Mouse (Mus musculus): Measurements from ENCODE around the gene Nop2. TPM values are rescaled to one million over a fixed set of nuclear protein-coding genes. Genes with fewer than 3 reads are reported as not detected.

Nop2 gene
- polyA plus RNA-seq, 1 experiment from 2014 or later, result 25.0 TPM

DNA sequence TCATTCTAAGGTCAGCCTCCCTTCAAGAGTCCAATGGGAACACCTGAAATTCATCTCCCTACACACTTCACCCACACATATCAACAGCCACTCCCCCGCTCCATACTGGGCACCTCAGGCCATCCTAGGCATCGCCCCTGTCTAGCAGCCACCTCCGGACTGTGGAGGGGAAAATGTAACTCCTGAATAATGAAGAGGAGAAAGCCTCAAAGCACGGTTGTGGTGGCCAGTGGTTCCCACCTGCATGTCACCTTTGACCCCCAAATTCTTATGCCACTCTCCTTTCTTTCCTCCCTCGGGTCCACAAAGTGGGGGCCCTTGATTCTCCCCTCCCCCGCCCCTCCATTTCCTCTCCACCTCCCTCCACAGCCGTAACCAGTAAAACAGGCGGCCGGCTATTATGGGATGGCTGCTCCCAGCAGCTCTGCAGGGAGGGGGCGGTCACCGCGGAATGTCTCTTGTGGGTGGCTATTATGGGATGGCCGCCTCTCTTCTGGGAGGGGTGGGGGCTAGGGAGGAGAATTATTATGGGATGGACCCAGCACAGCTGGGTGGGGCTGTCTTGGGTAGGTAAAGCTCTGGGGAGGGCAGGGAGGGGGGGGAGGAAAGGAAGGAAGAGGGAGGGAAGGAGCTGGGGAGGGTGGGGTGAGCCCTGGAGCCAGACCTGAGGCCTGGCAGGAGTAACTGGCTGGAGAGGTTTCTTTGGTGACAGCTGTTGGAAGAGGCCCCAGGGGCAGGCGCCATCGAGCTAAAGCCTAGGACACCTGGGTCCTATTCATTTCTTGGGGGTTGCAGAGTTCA lies 42.0 kb upstream of the Nop2 start:
- DNase-seq (ENCODE audit: low spot score) (peak; percentile 88), ATAC-seq (ENCODE audit: low FRiP score, low TSS enrichment) (peak; percentile 76)
- Histone ChIP-seq H3K27me3 (ENCODE audit: control insufficient read depth, insufficient read depth, low read length) (no peaks in the 10 kb centered on the region), H3K27ac (replicated peaks) (peak overlapping the region; percentile 92), H3K9me3 (ENCODE audit: control insufficient read depth, low read length) (no peaks in the 10 kb centered on the region), H3K4me1 (replicated peaks; ENCODE audit: control insufficient read depth, insufficient read depth) (peaks cover 2% of the 10 kb centered on the region; the same call in 1 of the 2 replicates), H3K4me2 (replicated peaks; ENCODE audit: low read depth) (peak overlapping the region; percentile 53), H3K36me3 (ENCODE audit: control insufficient read depth, insufficient read depth, low read length) (no peaks in the 10 kb centered on the region), H3K9ac (ENCODE audit: low read length) (peak overlapping the region; percentile 45; the same call in 1 of the 2 replicates), H3K4me3 (ENCODE audit: low read depth, low read length) (peak overlapping the region; percentile 10; the same call in 1 of the 2 replicates)
- TF ChIP-seq CTCF (IDR thresholded peaks at IDR 0.05; ENCODE audit: low read depth), result peak; percentile 25; the same call in 1 of the 2 replicates
- peak; percentile 19 for TF ChIP-seq EP300 (optimal IDR thresholded peaks at IDR 0.05)
- 1% methylated on average over 14 of the region's 15 CpGs for WGBS

DNA sequence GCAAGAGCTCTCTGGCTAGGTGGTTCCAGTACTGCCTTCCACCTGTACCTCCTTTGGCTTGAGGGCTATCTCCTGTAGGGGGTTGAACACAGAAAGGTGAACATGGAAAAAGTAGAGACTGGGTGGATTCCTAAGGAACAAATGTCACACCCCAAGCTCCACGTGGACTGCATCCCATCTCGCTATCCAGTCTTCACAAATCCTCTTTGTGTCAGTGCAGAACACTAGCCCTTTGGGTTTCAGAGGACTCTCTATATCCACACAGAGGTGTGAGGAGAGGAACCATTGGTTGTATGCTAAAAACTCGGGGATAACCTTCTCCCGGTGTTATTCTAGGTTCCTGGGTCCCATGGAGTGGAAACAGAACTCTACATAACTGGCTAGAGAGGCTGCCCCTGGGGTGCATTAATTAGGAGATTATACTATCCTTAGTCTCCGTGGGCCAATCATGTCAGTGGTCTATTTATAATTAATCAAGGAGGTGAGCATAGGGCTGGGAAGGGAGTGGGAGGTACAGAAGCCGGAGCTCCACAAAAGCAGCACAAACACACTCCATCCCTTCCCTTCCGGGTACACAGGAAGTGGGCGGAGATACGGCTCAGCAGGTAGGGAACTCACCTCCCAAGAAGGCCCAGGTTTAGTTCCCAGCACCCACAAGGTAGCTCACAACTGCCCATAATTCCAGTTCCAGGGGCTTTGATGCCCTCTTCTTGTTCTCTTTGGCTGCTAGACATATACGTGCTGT lies 41.2 kb upstream of the Nop2 start:
- H3K36me3 ChIP-seq (ENCODE audit: control insufficient read depth, insufficient read depth, low read length), result no peaks in the 10 kb centered on the region
- no peak; the same call in 1 of the 2 replicates for ATAC-seq (ENCODE audit: low FRiP score, low TSS enrichment)
- no peaks in the 10 kb centered on the region for H3K27me3 ChIP-seq (ENCODE audit: control insufficient read depth, insufficient read depth, low read length)
- peaks cover 2% of the 10 kb centered on the region; the same call in 1 of the 2 replicates for H3K4me1 ChIP-seq (replicated peaks; ENCODE audit: control insufficient read depth, insufficient read depth)
- WGBS, result 48% methylated on average over 10 of the region's 10 CpGs
- H3K9ac ChIP-seq (ENCODE audit: low read length), result 0 out of 2 replicates have a peak overlapping the region, but pooled peaks have one; percentile 45
- TF ChIP-seq CTCF (IDR thresholded peaks at IDR 0.05; ENCODE audit: low read depth) (no peak), EP300 (optimal IDR thresholded peaks at IDR 0.05) (no peak)
- peak overlapping the region; percentile 92 for H3K27ac ChIP-seq (replicated peaks)
- H3K4me2 ChIP-seq (replicated peaks; ENCODE audit: low read depth), result peak overlapping the region; percentile 53
- H3K9me3 ChIP-seq (ENCODE audit: control insufficient read depth, low read length), result no peaks in the 10 kb centered on the region
- no peak for DNase-seq (ENCODE audit: low spot score)
- no peak overlapping the region for H3K4me3 ChIP-seq (ENCODE audit: low read depth, low read length)

- no peak for TF ChIP-seq CTCF (IDR thresholded peaks at IDR 0.05; ENCODE audit: low read depth)
- TF ChIP-seq EP300 (optimal IDR thresholded peaks at IDR 0.05), result no peak
- Histone ChIP-seq H3K4me1 (replicated peaks; ENCODE audit: control insufficient read depth, insufficient read depth) (peaks cover 2% of the 10 kb centered on the region; the same call in 1 of the 2 replicates), H3K9ac (ENCODE audit: low read length) (no peak overlapping the region), H3K9me3 (ENCODE audit: control insufficient read depth, low read length) (no peaks in the 10 kb centered on the region), H3K36me3 (ENCODE audit: control insufficient read depth, insufficient read depth, low read length) (no peaks in the 10 kb centered on the region), H3K27me3 (ENCODE audit: control insufficient read depth, insufficient read depth, low read length) (no peaks in the 10 kb centered on the region), H3K4me2 (replicated peaks; ENCODE audit: low read depth) (no peak overlapping the region), H3K4me3 (ENCODE audit: low read depth, low read length) (no peak overlapping the region), H3K27ac (replicated peaks) (no peak overlapping the region)
- 80% methylated on average over 5 of the region's 5 CpGs for WGBS
- no peak for ATAC-seq (ENCODE audit: low FRiP score, low TSS enrichment)
- no peak for DNase-seq (ENCODE audit: low spot score)
Measured at GRCm38 (mm10) chr6:125092372-125092771, 39.3 kb upstream of the Nop2 start.

- Histone ChIP-seq H3K36me3 (ENCODE audit: control insufficient read depth, insufficient read depth, low read length) (0 out of 2 replicates have a peak, but pooled peaks cover 4% of the 10 kb centered on the region), H3K4me1 (replicated peaks; ENCODE audit: control insufficient read depth, insufficient read depth) (peaks cover 23% of the 10 kb centered on the region; the same call in 1 of the 2 replicates), H3K27ac (replicated peaks) (peak overlapping the region; percentile 96; the same call in 1 of the 2 replicates), H3K27me3 (ENCODE audit: control insufficient read depth, insufficient read depth, low read length) (no peaks in the 10 kb centered on the region), H3K4me2 (replicated peaks; ENCODE audit: low read depth) (no peak overlapping the region), H3K9me3 (ENCODE audit: control insufficient read depth, low read length) (no peaks in the 10 kb centered on the region), H3K9ac (ENCODE audit: low read length) (no peak overlapping the region), H3K4me3 (ENCODE audit: low read depth, low read length) (no peak overlapping the region)
- no peak for ATAC-seq (ENCODE audit: low FRiP score, low TSS enrichment)
- 37% methylated on average over 3 of the region's 3 CpGs for WGBS
- no peak for DNase-seq (ENCODE audit: low spot score)
- TF ChIP-seq CTCF (IDR thresholded peaks at IDR 0.05; ENCODE audit: low read depth) (no peak), EP300 (optimal IDR thresholded peaks at IDR 0.05) (no peak)
Measured at GRCm38 (mm10) chr6:125094843-125095242, 36.9 kb upstream of the Nop2 start.

DNA sequence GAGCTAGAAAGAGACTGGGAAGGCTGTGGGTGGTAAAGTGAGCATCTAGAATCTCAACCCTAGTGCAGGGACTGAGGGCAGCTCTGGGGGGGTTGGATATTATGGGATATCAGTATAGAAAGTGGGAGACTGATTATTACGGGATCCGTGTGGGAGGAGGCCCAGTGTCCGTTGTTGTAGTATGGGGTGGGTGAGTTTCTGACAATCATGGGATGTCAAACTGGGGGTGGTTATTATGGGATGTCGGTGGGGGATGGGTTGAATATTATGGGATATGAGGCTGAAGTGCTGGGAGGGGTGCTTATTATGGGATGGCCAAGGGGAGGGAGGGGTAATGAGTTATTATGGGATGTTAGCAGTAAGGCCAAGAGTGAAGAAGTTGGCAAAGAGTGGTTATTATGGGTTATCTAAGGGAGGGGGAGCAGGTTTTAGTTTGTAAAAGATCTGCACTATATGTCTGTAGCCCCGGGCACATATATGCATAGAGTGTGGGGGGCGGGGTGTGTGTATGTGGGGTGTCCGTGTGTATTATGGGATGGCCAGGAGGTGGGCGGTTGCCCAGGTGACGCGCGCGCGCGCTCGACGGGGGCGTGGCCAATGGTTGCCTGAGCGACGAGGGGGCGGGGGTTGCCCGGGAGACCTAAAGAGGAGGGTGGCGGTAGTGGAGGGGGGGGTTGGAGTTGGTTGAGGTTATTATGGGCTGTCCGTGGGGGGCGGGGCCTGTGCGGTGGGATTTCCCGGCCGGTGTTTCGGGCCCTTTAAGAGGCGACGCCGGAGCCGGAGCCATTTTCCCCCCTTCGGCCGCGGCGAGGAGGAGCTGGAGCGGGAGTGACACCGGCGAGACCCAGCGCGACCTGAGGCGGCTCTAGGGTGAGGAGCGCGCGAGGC lies 36.1 kb upstream of the Nop2 start, which contains the start of gene Chd4:
Gene Chd4, plus strand, starts transcription at position 591 of the 888 bp plus-strand sequence.
- Histone ChIP-seq H3K27me3 (ENCODE audit: control insufficient read depth, insufficient read depth, low read length) (no peaks in the 10 kb centered on the region), H3K36me3 (ENCODE audit: control insufficient read depth, insufficient read depth, low read length) (0 out of 2 replicates have a peak, but pooled peaks cover 4% of the 10 kb centered on the region), H3K9me3 (ENCODE audit: control insufficient read depth, low read length) (no peaks in the 10 kb centered on the region), H3K4me3 (ENCODE audit: low read depth, low read length) (peak within 1 kb of the TSS; percentile 90), H3K9ac (ENCODE audit: low read length) (peak within 1 kb of the TSS; percentile 88), H3K4me1 (replicated peaks; ENCODE audit: control insufficient read depth, insufficient read depth) (peaks cover 21% of the 10 kb centered on the region; the same call in 1 of the 2 replicates), H3K27ac (replicated peaks) (peak within 1 kb of the TSS; percentile 96), H3K4me2 (replicated peaks; ENCODE audit: low read depth) (peak within 1 kb of the TSS; percentile 89)
- TF ChIP-seq CTCF (IDR thresholded peaks at IDR 0.05; ENCODE audit: low read depth) (no peak), EP300 (optimal IDR thresholded peaks at IDR 0.05) (peak; percentile 58)
- ATAC-seq (ENCODE audit: low FRiP score, low TSS enrichment), result peak; percentile 78
- peak; percentile 97 for DNase-seq (ENCODE audit: low spot score)
- WGBS, result 3% methylated on average over 36 of the region's 45 CpGs

All from stomach, postnatal 0 days (tissue).